In genomic region chr2:92060291-92060690, GRCm38 (mm10) we compare ENCODE assay signal across 8 mouse cellular contexts. TPM values are rescaled to one million over a fixed set of nuclear protein-coding genes. Genes with fewer than 3 reads are reported as not detected.
A peak's percentile ranks its signal among the peaks of the same experiment; 100 is the strongest.
DNase-seq lines count a peak whose midpoint lies in the region; ATAC-seq and TF ChIP-seq lines count a peak whose summit lies in the region.

No protein-coding gene starts in this region.

- DNase-seq in lung, embryonic 14.5 days, result peak; percentile 11
- no peak for DNase-seq in lung, adult 18-20 months
- DNase-seq in kidney, postnatal 14 days, result peak; percentile 44
- DNase-seq in spleen, adult 18-20 months, result no peak
- no peak for DNase-seq in yolk sac, embryonic 10.5 days (ENCODE audit: low spot score)
- DNase-seq in thymus, postnatal 25 days, result no peak

- no peak overlapping the region for H3K27ac ChIP-seq in lung, embryonic 14.5 days (ENCODE audit: low read depth)
- no peak overlapping the region for H3K27ac ChIP-seq in forebrain, embryonic 12.5 days
- H3K27ac ChIP-seq in neural tube, embryonic 15.5 days (replicated peaks), result peak overlapping the region; percentile 90

- peaks cover 15% of the 10 kb centered on the region for H3K4me1 ChIP-seq in lung, embryonic 14.5 days (ENCODE audit: insufficient read depth)
- peaks cover 23% of the 10 kb centered on the region for H3K4me1 ChIP-seq in forebrain, embryonic 12.5 days
- H3K4me1 ChIP-seq in neural tube, embryonic 15.5 days, result peaks cover 28% of the 10 kb centered on the region

- H3K36me3 ChIP-seq in lung, embryonic 14.5 days (ENCODE audit: insufficient read depth), result no peaks in the 10 kb centered on the region
- no peaks in the 10 kb centered on the region for H3K36me3 ChIP-seq in forebrain, embryonic 12.5 days (replicated peaks)
- H3K36me3 ChIP-seq in neural tube, embryonic 15.5 days, result no peaks in the 10 kb centered on the region

- 12% methylated on average over 6 of the region's 6 CpGs for WGBS in lung, embryonic 14.5 days
- 9% methylated on average over 6 of the region's 6 CpGs for WGBS in forebrain, embryonic 12.5 days
- 20% methylated on average over 6 of the region's 6 CpGs for WGBS in neural tube, embryonic 15.5 days

- ATAC-seq in lung, embryonic 14.5 days (ENCODE audit: insufficient read depth), result no peak
- ATAC-seq in forebrain, embryonic 12.5 days (ENCODE audit: low FRiP score), result no peak
- ATAC-seq in neural tube, embryonic 15.5 days (ENCODE audit: low FRiP score), result no peak

- no peak overlapping the region for H3K9ac ChIP-seq in lung, embryonic 14.5 days
- no peak overlapping the region for H3K9ac ChIP-seq in forebrain, embryonic 12.5 days
- H3K9ac ChIP-seq in neural tube, embryonic 15.5 days (replicated peaks), result peak overlapping the region; percentile 87

- H3K9me3 ChIP-seq in lung, embryonic 14.5 days (ENCODE audit: low read depth, low read length), result no peaks in the 10 kb centered on the region
- H3K9me3 ChIP-seq in forebrain, embryonic 12.5 days, result no peaks in the 10 kb centered on the region
- no peaks in the 10 kb centered on the region for H3K9me3 ChIP-seq in neural tube, embryonic 15.5 days (replicated peaks)

- peak overlapping the region; percentile 63 for H3K4me3 ChIP-seq in lung, embryonic 14.5 days (ENCODE audit: low read depth, low read length)
- H3K4me3 ChIP-seq in forebrain, embryonic 12.5 days (replicated peaks), result peak overlapping the region; percentile 64
- peak overlapping the region; percentile 68 for H3K4me3 ChIP-seq in neural tube, embryonic 15.5 days (replicated peaks)

- TF ChIP-seq CTCF in lung, embryonic 14.5 days (IDR thresholded peaks at IDR 0.05; ENCODE audit: low read depth), result no peak

- H3K27me3 ChIP-seq in lung, embryonic 14.5 days (ENCODE audit: insufficient read depth, low read length), result peaks cover 27% of the 10 kb centered on the region
- peaks cover 46% of the 10 kb centered on the region for H3K27me3 ChIP-seq in forebrain, embryonic 12.5 days
- 0 out of 2 replicates have a peak, but pooled peaks cover 6% of the 10 kb centered on the region for H3K27me3 ChIP-seq in neural tube, embryonic 15.5 days (replicated peaks)

- H3K4me2 ChIP-seq in lung, embryonic 14.5 days, result peak overlapping the region; percentile 99
- peak overlapping the region; percentile 91 for H3K4me2 ChIP-seq in forebrain, embryonic 12.5 days
- peak overlapping the region; percentile 87 for H3K4me2 ChIP-seq in neural tube, embryonic 15.5 days

RNA-seq across cellular contexts. Expression of gene Phf21a, which starts 32.6 kb away (rescaled TPM):
- 24.9 and 26.1 TPM in 2 replicates for polyA plus RNA-seq in lung, embryonic 14.5 days (2014; fragmentation: Nextera tagmentation; extraction: Ambion mirVana)
- polyA plus RNA-seq in forebrain, embryonic 12.5 days (2016; fragmentation: Nextera tagmentation; extraction: Ambion mirVana), result 43.7 and 44.1 TPM in 2 replicates
- 27.8 and 35.4 TPM in 2 replicates for polyA plus RNA-seq in neural tube, embryonic 15.5 days (2015; fragmentation: Nextera tagmentation; extraction: Ambion mirVana)

RNA-seq across cellular contexts. Expression of gene Creb3l1, which starts 36.0 kb away (rescaled TPM):
- 18.6 and 19.3 TPM in 2 replicates for polyA plus RNA-seq in lung, embryonic 14.5 days (2014; fragmentation: Nextera tagmentation; extraction: Ambion mirVana)
- 1.4 and 1.5 TPM in 2 replicates for polyA plus RNA-seq in forebrain, embryonic 12.5 days (2016; fragmentation: Nextera tagmentation; extraction: Ambion mirVana)
- 3.4 and 5.2 TPM in 2 replicates for polyA plus RNA-seq in neural tube, embryonic 15.5 days (2015; fragmentation: Nextera tagmentation; extraction: Ambion mirVana)

Comparison
In these comparisons a context has a peak if more than half of its experiments do, and no peak if none do; other contexts are left out.
1. DNase-seq: peak in lung, embryonic 14.5 days (single experiment) and kidney, postnatal 14 days (single experiment); none in lung, adult 18-20 months (0 of 2), spleen, adult 18-20 months (0 of 2), yolk sac, embryonic 10.5 days (single experiment) and thymus, postnatal 25 days (single experiment).
2. Peak in every context shown above with its lines, with median percentiles within 50 percentile points of each other: H3K4me2 ChIP-seq and H3K4me3 ChIP-seq.